Mouse (Mus musculus) heart, embryonic 16.5 days (tissue): Measurements from ENCODE around the gene Pgpep1l. TPM values are rescaled to one million over a fixed set of nuclear protein-coding genes. Genes with fewer than 3 reads are reported as not detected.
A peak's percentile ranks its signal among the peaks of the same experiment; 100 is the strongest.
"Not testable (repeated sequence)": the region's sequence is repeated elsewhere in the genome, so short reads cannot be mapped to it uniquely, and the experiment has no call there.

Experiments
- ATAC-seq: fragments of 200-750 bp; cut with Nextera tagmentation; replicated peaks from 2 replicates; pipeline ENCODE4 v1.8.0; 2017; ENCODE audit warnings: moderate number of reproducible peaks; ENCODE audit not compliant: insufficient read depth, low FRiP score; ENCODE audit errors: extremely low read depth
- H3K27ac ChIP-seq: fragments of 300-500 bp; sonication (generic); 2 replicates; pipeline ENCODE4 v1.5.1; 2014; ENCODE audit warnings: mild to moderate bottlenecking, low read length, control low read depth, moderate library complexity
- H3K27me3 ChIP-seq: fragments of 300-500 bp; sonication (generic); 2 replicates; pipeline ENCODE4 v1.6.1; 2014; ENCODE audit warnings: low read length, mixed read lengths; ENCODE audit not compliant: control insufficient read depth, insufficient read depth
- H3K36me3 ChIP-seq: fragments of 300-500 bp; sonication (generic); 2 replicates; pipeline ENCODE4 v1.6.1; 2014; ENCODE audit not compliant: control insufficient read depth, insufficient read depth
- H3K4me1 ChIP-seq: fragments of 300-500 bp; sonication (generic); 2 replicates; pipeline ENCODE4 v1.6.1; 2014; ENCODE audit warnings: low read length, mixed read lengths; ENCODE audit not compliant: control insufficient read depth, insufficient read depth
- H3K4me2 ChIP-seq: fragments of 300-500 bp; sonication (generic); 2 replicates; pipeline ENCODE4 v1.6.1; 2014; ENCODE audit warnings: low read depth, mild to moderate bottlenecking, control low read depth, low read length
- H3K4me3 ChIP-seq: fragments of 300-500 bp; sonication (generic); 2 replicates; pipeline ENCODE4 v1.5.1; 2014; ENCODE audit warnings: mild to moderate bottlenecking, control low read depth, low read length
- H3K9ac ChIP-seq: fragments of 300-500 bp; sonication (generic); 2 replicates; pipeline ENCODE4 v1.6.1; 2014; ENCODE audit warnings: low read length, control low read depth
- H3K9me3 ChIP-seq: fragments of 300-500 bp; sonication (generic); replicated peaks from 2 replicates; pipeline ENCODE4 v1.6.1; 2016; ENCODE audit warnings: low read length; ENCODE audit not compliant: control insufficient read depth
- WGBS: fragments of 180-500 bp; shearing (Covaris S2); extraction: QIAGEN DNeasy Blood & Tissue Kit; methylation state at CpG from one replicate; pipeline ENCODE4 v1.1.7; 2014; 5-methylcytosine and 5-hydroxymethylcytosine counted together
- polyA plus RNA-seq: library from polyadenylated mRNA; unstranded; fragments of >200 nt; fragmentation: Nextera tagmentation; extraction: Ambion mirVana; gene quantifications from 2 replicates; pipeline ENCODE4 v1.2.1, GENCODE M21; 2015

Pgpep1l gene
- polyA plus RNA-seq, 1 experiment from 2014 or later, result 0.71 TPM

GRCm38 (mm10) chr7:68301160-68301559 lies 37.1 kb upstream of the Pgpep1l start:
- no peak overlapping the region for H3K9ac ChIP-seq
- no peak overlapping the region for H3K4me3 ChIP-seq

GRCm38 (mm10) chr7:68298381-68299076 lies 34.5 kb upstream of the Pgpep1l start:
- no peak for ATAC-seq
- H3K9ac ChIP-seq, result no peak overlapping the region
- H3K4me1 ChIP-seq, result peaks cover 9% of the 10 kb centered on the region
- H3K9me3 ChIP-seq, result no peaks in the 10 kb centered on the region
- 79% methylated on average over 13 of the region's 13 CpGs for WGBS
- H3K4me2 ChIP-seq, result no peak overlapping the region
- H3K27me3 ChIP-seq, result no peaks in the 10 kb centered on the region
- no peak overlapping the region for H3K27ac ChIP-seq
- H3K36me3 ChIP-seq, result no peaks in the 10 kb centered on the region
- H3K4me3 ChIP-seq, result no peak overlapping the region

More at GRCm38 (mm10) chr7:68301160-68301559, 37.1 kb upstream of the Pgpep1l start:
- Histone ChIP-seq H3K27me3 (no peaks in the 10 kb centered on the region), H3K4me2 (peak overlapping the region; percentile 1; the same call in 1 of the 2 replicates), H3K36me3 (no peaks in the 10 kb centered on the region), H3K27ac (no peak overlapping the region), H3K4me1 (peaks cover 2% of the 10 kb centered on the region; the same call in 1 of the 2 replicates), H3K9me3 (no peaks in the 10 kb centered on the region)
- no peak for ATAC-seq
- 67% methylated on average over 7 of the region's 7 CpGs for WGBS

GRCm38 (mm10) chr7:68296487-68296886 lies 32.5 kb upstream of the Pgpep1l start:
- Histone ChIP-seq H3K27ac (no peak overlapping the region), H3K4me1 (peaks cover 7% of the 10 kb centered on the region; the same call in 1 of the 2 replicates), H3K9me3 (no peaks in the 10 kb centered on the region), H3K36me3 (no peaks in the 10 kb centered on the region), H3K4me2 (no peak overlapping the region), H3K4me3 (no peak overlapping the region), H3K27me3 (no peaks in the 10 kb centered on the region), H3K9ac (no peak overlapping the region)
- WGBS, result 87% methylated on average over 5 of the region's 5 CpGs
- no peak for ATAC-seq

- no peak overlapping the region for H3K4me3 ChIP-seq
- H3K4me1 ChIP-seq, result peaks cover 7% of the 10 kb centered on the region; the same call in 1 of the 2 replicates
- peak overlapping the region; percentile 29 for H3K4me2 ChIP-seq
- no peaks in the 10 kb centered on the region for H3K27me3 ChIP-seq
- no peaks in the 10 kb centered on the region for H3K9me3 ChIP-seq
- H3K36me3 ChIP-seq, result no peaks in the 10 kb centered on the region
- WGBS, result 49% methylated on average over 16 of the region's 16 CpGs
- peak; percentile 52; the same call in 1 of the 2 replicates for ATAC-seq
- H3K27ac ChIP-seq, result peak overlapping the region; percentile 52
- H3K9ac ChIP-seq, result no peak overlapping the region
Observed at GRCm38 (mm10) chr7:68293997-68294789, 30.2 kb upstream of the Pgpep1l start.

GRCm38 (mm10) chr7:68291603-68292002 lies 27.6 kb upstream of the Pgpep1l start:
- Histone ChIP-seq H3K9ac (no peak overlapping the region), H3K36me3 (no peaks in the 10 kb centered on the region), H3K9me3 (no peaks in the 10 kb centered on the region), H3K27ac (no peak overlapping the region), H3K4me2 (no peak overlapping the region), H3K4me3 (no peak overlapping the region), H3K27me3 (no peaks in the 10 kb centered on the region), H3K4me1 (peaks cover 7% of the 10 kb centered on the region; the same call in 1 of the 2 replicates)
- 57% methylated on average over 1 of the region's 1 CpGs for WGBS
- ATAC-seq, result no peak

GRCm38 (mm10) chr7:68289081-68289480 lies 25.0 kb upstream of the Pgpep1l start:
- Histone ChIP-seq H3K9ac (no peak overlapping the region), H3K27ac (no peak overlapping the region), H3K9me3 (no peaks in the 10 kb centered on the region), H3K4me3 (no peak overlapping the region), H3K27me3 (no peaks in the 10 kb centered on the region), H3K4me1 (peaks cover 7% of the 10 kb centered on the region), H3K36me3 (no peaks in the 10 kb centered on the region), H3K4me2 (no peak overlapping the region)
- WGBS, result 83% methylated on average over 8 of the region's 8 CpGs
- no peak for ATAC-seq

GRCm38 (mm10) chr7:68288000-68288399 lies 24.0 kb upstream of the Pgpep1l start:
- not testable (repeated sequence) for ATAC-seq, H3K9me3 ChIP-seq, H3K4me3 ChIP-seq, H3K36me3 ChIP-seq, H3K27ac ChIP-seq, H3K27me3 ChIP-seq, H3K9ac ChIP-seq, H3K4me1 ChIP-seq, H3K4me2 ChIP-seq
- 89% methylated on average over 4 of the region's 4 CpGs for WGBS

- WGBS, result 67% methylated on average over 2 of the region's 2 CpGs
- Histone ChIP-seq H3K27ac (no peak overlapping the region), H3K9me3 (no peaks in the 10 kb centered on the region), H3K27me3 (no peaks in the 10 kb centered on the region), H3K4me1 (peaks cover 4% of the 10 kb centered on the region), H3K4me3 (no peak overlapping the region), H3K36me3 (no peaks in the 10 kb centered on the region), H3K9ac (no peak overlapping the region), H3K4me2 (no peak overlapping the region)
- ATAC-seq, result no peak
Observed at GRCm38 (mm10) chr7:68287582-68287981, 23.5 kb upstream of the Pgpep1l start.
